Mouse (Mus musculus) hindbrain, embryonic 13.5 days (tissue): Measurements from ENCODE around the gene Rbm26. TPM values are rescaled to one million over a fixed set of nuclear protein-coding genes. Genes with fewer than 3 reads are reported as not detected.

Experiments used
- ATAC-seq: fragments of 200-750 bp; cut with Nextera tagmentation; 2 replicates; pipeline ENCODE4 v1.8.0; 2017; ENCODE audit warnings: moderate TSS enrichment; ENCODE audit not compliant: low FRiP score
- H3K27ac ChIP-seq: fragments of 300-500 bp; sonication (generic); 2 replicates; pipeline ENCODE4 v1.5.1; 2015; ENCODE audit warnings: inconsistent platforms, mild to moderate bottlenecking, moderate library complexity
- H3K27me3 ChIP-seq: fragments of 300-500 bp; sonication (generic); 2 replicates; pipeline ENCODE4 v1.6.1; 2015; ENCODE audit warnings: mild to moderate bottlenecking, inconsistent platforms
- H3K36me3 ChIP-seq: fragments of 300-500 bp; sonication (generic); 2 replicates; pipeline ENCODE4 v1.6.1; 2015; ENCODE audit warnings: mild to moderate bottlenecking, inconsistent platforms
- H3K4me1 ChIP-seq: fragments of 300-500 bp; sonication (generic); replicated peaks from 2 replicates; pipeline ENCODE4 v1.6.1; 2015; ENCODE audit warnings: inconsistent platforms
- H3K4me2 ChIP-seq: fragments of 300-500 bp; sonication (generic); 2 replicates; pipeline ENCODE4 v1.6.1; 2015; ENCODE audit warnings: inconsistent platforms, mild to moderate bottlenecking, moderate library complexity
- H3K4me3 ChIP-seq: fragments of 300-500 bp; sonication (generic); 2 replicates; pipeline ENCODE4 v1.5.1; 2015; ENCODE audit warnings: mild to moderate bottlenecking, inconsistent platforms
- H3K9ac ChIP-seq: fragments of 300-500 bp; sonication (generic); 2 replicates; pipeline ENCODE4 v1.6.1; 2015; ENCODE audit warnings: mild to moderate bottlenecking, inconsistent platforms
- H3K9me3 ChIP-seq: fragments of 300-500 bp; sonication (generic); 2 replicates; pipeline ENCODE4 v1.6.1; 2016; ENCODE audit warnings: inconsistent platforms
- WGBS: fragments of 180-500 bp; shearing (Covaris S2); methylation state at CpG from one replicate; pipeline ENCODE4 v1.1.7; 2015; 5-methylcytosine and 5-hydroxymethylcytosine counted together
- polyA plus RNA-seq: library from polyadenylated mRNA; unstranded; fragments of >200 nt; fragmentation: Nextera tagmentation; extraction: Ambion mirVana; gene quantifications from 2 replicates; pipeline ENCODE4 v1.2.1, GENCODE M21; 2015

Rbm26 gene
- polyA plus RNA-seq, 1 experiment from 2014 or later = 37.2 TPM

DNA sequence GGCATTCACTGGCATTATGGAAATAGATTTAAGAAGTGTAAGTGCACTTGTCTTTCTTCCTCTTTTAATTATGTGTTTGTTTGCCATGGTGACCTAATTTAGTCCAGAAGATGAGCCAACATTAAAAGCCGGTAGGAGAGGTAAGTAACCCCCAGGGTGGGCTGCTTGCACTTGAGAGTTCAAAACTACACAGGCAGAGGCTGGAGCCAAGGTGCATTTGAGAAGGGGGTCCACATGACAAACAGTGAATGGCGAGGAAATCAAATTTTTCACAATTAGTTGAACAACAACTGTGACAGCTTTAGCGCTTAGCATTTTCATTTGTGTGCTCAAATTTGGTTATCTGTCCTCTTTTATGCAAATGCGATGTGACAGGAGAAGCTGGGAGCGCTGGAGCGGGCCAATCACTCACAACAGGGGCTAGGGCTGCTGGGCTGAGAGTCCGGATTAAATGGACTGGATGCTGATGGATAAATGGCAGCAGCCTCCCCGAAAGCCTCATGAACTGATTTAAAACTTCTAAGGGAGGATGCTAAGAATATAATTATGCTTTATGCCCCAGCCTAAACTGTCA, 92.3 kb downstream of the Rbm26 start:
- Histone ChIP-seq H3K4me2 (no peak overlapping the region), H3K27me3 (no peaks in the 10 kb centered on the region), H3K9ac (no peak overlapping the region), H3K4me1 (peaks cover 9% of the 10 kb centered on the region), H3K36me3 (no peaks in the 10 kb centered on the region), H3K4me3 (no peak overlapping the region), H3K9me3 (no peaks in the 10 kb centered on the region), H3K27ac (no peak overlapping the region)
- ATAC-seq = 0 out of 2 replicates have a peak, but pooled peaks have one; percentile 57
- 29% methylated on average over 8 of the region's 8 CpGs for WGBS

DNA sequence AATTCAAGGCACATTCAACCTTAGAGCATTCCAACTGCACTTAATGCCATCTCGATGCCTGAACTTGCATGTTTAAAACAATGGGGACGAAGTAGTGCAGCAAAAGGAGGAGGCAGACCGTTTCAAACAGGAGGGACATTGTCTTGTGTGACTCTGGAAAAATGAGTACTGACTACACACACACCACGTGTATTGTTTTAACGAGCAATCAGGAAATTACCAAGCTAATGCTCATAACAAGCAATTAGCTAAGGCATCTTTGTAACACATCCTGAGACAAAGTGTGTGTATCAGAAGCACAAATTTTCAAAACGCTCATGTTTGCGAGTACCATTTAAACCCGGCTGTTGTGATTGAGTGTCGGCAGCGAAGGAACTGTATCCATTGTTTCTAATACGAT, 93.0 kb downstream of the Rbm26 start:
- ATAC-seq = no peak
- H3K27ac ChIP-seq = no peak overlapping the region
- no peak overlapping the region for H3K4me3 ChIP-seq
- H3K4me1 ChIP-seq = peaks cover 9% of the 10 kb centered on the region
- WGBS = 83% methylated on average over 11 of the region's 11 CpGs
- H3K9ac ChIP-seq = no peak overlapping the region
- H3K4me2 ChIP-seq = no peak overlapping the region
- no peaks in the 10 kb centered on the region for H3K27me3 ChIP-seq
- no peaks in the 10 kb centered on the region for H3K36me3 ChIP-seq
- H3K9me3 ChIP-seq = no peaks in the 10 kb centered on the region

DNA sequence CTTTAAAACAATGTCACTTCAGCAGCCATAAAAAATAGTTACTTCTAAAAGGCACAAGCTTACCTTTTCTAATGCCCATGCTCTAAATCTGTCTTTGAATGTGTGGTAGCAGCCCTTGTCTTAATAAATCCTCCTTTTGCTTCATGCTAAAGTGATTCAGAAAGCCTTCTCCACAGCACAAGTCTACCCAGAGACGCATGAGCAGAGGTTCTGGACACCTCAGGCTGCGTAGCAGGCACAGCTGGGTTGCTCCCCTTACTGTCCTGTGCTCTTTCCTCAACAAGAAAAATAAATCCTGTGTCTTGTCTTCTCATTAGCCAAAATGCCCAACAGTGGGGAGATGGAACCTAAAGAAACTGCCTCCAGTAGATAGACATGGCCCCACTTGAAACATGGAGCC, 102.4 kb downstream of the Rbm26 start:
- no peak overlapping the region for H3K27ac ChIP-seq
- WGBS = 86% methylated on average over 2 of the region's 2 CpGs
- ATAC-seq = no peak

GRCm38 (mm10) chr14:105074376-105074775, 102.8 kb downstream of the Rbm26 start:
- Histone ChIP-seq H3K4me3 (no peak overlapping the region), H3K9me3 (no peaks in the 10 kb centered on the region), H3K4me1 (no peaks in the 10 kb centered on the region), H3K9ac (no peak overlapping the region), H3K27ac (no peak overlapping the region), H3K4me2 (no peak overlapping the region), H3K27me3 (no peaks in the 10 kb centered on the region), H3K36me3 (no peaks in the 10 kb centered on the region)
- ATAC-seq = no peak
- WGBS = 93% methylated on average over 7 of the region's 7 CpGs

More for the DNA sequence above, 102.4 kb downstream of the Rbm26 start:
- no peak overlapping the region for H3K4me2 ChIP-seq
- no peaks in the 10 kb centered on the region for H3K27me3 ChIP-seq
- H3K4me1 ChIP-seq = no peaks in the 10 kb centered on the region
- no peak overlapping the region for H3K4me3 ChIP-seq
- no peaks in the 10 kb centered on the region for H3K9me3 ChIP-seq
- H3K9ac ChIP-seq = no peak overlapping the region
- no peaks in the 10 kb centered on the region for H3K36me3 ChIP-seq

DNA sequence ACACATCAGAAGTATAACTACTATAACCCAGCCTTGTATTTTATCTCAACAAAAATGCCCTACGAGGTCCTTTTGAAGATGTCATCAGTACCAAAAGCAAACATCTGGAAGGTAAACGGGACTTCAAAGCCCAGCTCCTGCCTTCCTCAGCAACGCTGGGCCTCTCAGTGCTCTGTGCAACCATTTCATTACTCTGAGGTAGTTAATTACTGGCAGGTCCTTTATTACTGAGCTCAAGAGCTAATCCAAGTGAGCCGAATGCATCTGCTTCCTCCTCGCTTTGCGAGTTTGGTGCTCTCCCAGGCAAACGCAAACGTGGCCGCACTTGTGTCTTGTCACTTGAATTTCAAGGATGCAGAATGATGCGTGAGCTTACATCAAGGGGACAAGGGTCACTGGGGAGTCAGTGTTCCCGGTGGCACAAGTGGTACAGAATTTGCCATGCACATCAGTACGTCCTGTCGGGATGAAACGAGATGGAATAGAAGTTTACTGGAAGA, 106.1 kb downstream of the Rbm26 start:
- H3K4me1 ChIP-seq = no peaks in the 10 kb centered on the region; the same call in 1 of the 2 replicates
- H3K9ac ChIP-seq = no peak overlapping the region
- no peak for ATAC-seq
- no peaks in the 10 kb centered on the region for H3K27me3 ChIP-seq
- no peak overlapping the region; the same call in 1 of the 2 replicates for H3K27ac ChIP-seq
- H3K4me2 ChIP-seq = no peak overlapping the region
- H3K9me3 ChIP-seq = no peaks in the 10 kb centered on the region
- H3K4me3 ChIP-seq = no peak overlapping the region
- H3K36me3 ChIP-seq = no peaks in the 10 kb centered on the region
- 59% methylated on average over 14 of the region's 14 CpGs for WGBS

DNA sequence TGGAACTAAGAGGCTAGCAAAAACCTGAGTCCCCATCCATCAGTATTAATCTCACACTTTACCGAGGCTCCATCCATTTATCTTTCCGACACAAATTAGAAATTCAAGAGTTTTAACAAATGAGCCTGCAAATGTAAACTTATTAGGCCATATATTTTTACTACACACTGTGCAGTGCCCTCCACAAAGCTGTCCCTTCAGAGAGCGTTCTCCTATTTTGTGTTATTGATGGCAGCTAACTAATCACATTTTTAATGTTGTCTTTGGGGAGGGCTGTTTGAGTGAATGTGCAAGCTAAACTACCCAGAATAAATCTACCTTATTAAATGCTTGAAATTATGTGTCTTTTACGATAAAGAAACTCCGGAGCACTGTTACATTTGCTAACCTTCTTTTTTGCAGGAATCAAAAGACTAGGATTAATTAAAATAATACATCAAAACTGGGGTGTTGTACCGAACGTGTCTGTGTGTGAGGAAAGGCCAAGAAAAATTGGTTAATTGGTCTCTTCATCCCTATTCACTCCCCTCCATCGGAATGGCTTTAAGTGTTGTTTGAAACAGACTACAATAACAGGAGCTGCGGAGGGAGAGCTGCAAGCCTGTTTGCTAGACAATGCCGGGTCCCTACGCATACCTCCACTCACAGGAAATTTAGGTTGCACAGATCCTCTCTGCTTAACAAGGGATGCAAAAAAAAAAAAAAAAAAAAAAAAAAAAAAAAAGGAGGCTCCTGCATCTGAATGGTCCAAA, 106.7 kb downstream of the Rbm26 start:
- H3K4me2 ChIP-seq = no peak overlapping the region
- H3K36me3 ChIP-seq = no peaks in the 10 kb centered on the region
- WGBS = 64% methylated on average over 11 of the region's 11 CpGs
- no peak overlapping the region for H3K9ac ChIP-seq
- H3K4me1 ChIP-seq = no peaks in the 10 kb centered on the region; the same call in 1 of the 2 replicates
- ATAC-seq = peak; percentile 54; the same call in 1 of the 2 replicates
- no peaks in the 10 kb centered on the region for H3K27me3 ChIP-seq
- no peaks in the 10 kb centered on the region for H3K9me3 ChIP-seq
- H3K4me3 ChIP-seq = no peak overlapping the region
- H3K27ac ChIP-seq = no peak overlapping the region

DNA sequence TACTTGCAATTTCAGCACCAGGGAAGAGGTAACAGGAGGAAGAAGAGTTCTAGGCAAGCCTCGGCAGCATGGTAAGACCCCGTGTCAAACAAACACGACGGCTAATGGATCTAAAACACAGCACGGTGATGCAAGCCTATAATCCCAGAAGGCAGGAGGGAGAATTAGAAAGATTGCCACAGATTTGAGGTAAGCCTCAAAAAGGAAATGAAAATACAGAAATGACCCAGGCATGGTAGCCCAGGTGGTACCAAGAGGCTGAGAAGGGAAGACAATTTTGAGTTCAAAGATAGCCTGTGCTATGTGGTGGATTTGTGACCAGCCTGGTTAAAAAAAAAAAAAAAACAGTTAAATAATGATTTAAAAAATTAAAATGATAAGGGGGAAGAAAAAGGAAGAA, 109.1 kb downstream of the Rbm26 start:
- Histone ChIP-seq H3K9me3 (no peaks in the 10 kb centered on the region), H3K27me3 (no peaks in the 10 kb centered on the region), H3K4me3 (no peak overlapping the region), H3K36me3 (no peaks in the 10 kb centered on the region), H3K27ac (no peak overlapping the region), H3K4me2 (no peak overlapping the region), H3K9ac (no peak overlapping the region), H3K4me1 (no peaks in the 10 kb centered on the region; the same call in 1 of the 2 replicates)
- no peak for ATAC-seq
- 79% methylated on average over 5 of the region's 5 CpGs for WGBS

DNA sequence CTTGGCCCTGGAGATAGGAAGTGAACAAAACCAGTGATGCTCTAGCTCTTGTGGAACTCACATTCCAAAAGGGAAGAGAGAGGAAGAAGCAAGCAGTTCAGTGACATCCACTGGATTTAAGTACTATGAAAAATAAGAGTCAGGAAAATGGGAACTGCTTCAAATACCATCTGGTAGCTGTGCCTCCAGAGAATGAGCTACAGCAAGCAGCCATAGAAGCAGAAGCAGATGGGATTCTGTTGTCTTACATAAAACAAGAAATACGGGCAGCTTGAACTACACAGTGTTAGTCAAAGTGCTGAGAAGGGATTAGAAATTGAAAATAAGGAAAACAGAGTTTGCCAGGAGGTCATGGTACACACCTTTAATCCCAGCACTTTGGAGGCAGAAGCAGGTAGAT, 112.9 kb downstream of the Rbm26 start:
- ATAC-seq = no peak
- H3K36me3 ChIP-seq = no peaks in the 10 kb centered on the region
- H3K9ac ChIP-seq = no peak overlapping the region
- no peak overlapping the region for H3K27ac ChIP-seq
- no peaks in the 10 kb centered on the region; the same call in 1 of the 2 replicates for H3K4me1 ChIP-seq
- no peak overlapping the region for H3K4me3 ChIP-seq
- H3K4me2 ChIP-seq = no peak overlapping the region
- no peaks in the 10 kb centered on the region for H3K27me3 ChIP-seq
- WGBS = 97% methylated on average over 1 of the region's 1 CpGs
- H3K9me3 ChIP-seq = no peaks in the 10 kb centered on the region

- Histone ChIP-seq H3K36me3 (no peaks in the 10 kb centered on the region), H3K4me2 (no peak overlapping the region), H3K27ac (no peak overlapping the region), H3K4me1 (no peaks in the 10 kb centered on the region), H3K27me3 (no peaks in the 10 kb centered on the region), H3K9ac (no peak overlapping the region), H3K4me3 (no peak overlapping the region), H3K9me3 (no peaks in the 10 kb centered on the region)
- no peak for ATAC-seq
- 77% methylated on average over 2 of the region's 2 CpGs for WGBS
Measured at GRCm38 (mm10) chr14:105061230-105061629, 115.9 kb downstream of the Rbm26 start.

DNA sequence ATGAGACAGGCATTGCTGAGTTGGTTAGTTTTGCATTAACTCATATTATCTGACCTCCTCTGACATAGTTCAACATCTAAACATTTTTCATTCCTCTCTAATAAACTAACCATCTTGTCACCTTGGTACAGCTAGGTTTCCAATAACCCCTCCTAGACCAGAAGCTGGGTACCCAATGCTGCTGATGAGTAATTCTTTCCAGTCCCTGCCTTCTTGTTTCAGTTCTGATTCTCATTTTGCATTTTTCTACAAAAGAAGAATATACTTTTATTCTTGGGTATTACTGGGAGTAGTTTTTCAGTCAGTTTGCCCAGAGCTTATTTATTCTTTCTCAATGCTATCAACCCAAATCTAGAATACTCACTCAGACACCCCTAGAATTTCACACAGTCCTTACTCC, 119.2 kb downstream of the Rbm26 start:
- no peaks in the 10 kb centered on the region for H3K27me3 ChIP-seq

More for the DNA sequence above, 119.2 kb downstream of the Rbm26 start:
- no peak overlapping the region for H3K27ac ChIP-seq
- H3K9ac ChIP-seq = no peak overlapping the region
- no peak overlapping the region for H3K4me3 ChIP-seq
- H3K4me1 ChIP-seq = no peaks in the 10 kb centered on the region
- no peak for ATAC-seq
- no peaks in the 10 kb centered on the region for H3K9me3 ChIP-seq
- no peaks in the 10 kb centered on the region for H3K36me3 ChIP-seq
- no peak overlapping the region for H3K4me2 ChIP-seq
